Mouse (Mus musculus): ENCODE measurements around the gene Gpc5.

Gpc5 gene

DNA sequence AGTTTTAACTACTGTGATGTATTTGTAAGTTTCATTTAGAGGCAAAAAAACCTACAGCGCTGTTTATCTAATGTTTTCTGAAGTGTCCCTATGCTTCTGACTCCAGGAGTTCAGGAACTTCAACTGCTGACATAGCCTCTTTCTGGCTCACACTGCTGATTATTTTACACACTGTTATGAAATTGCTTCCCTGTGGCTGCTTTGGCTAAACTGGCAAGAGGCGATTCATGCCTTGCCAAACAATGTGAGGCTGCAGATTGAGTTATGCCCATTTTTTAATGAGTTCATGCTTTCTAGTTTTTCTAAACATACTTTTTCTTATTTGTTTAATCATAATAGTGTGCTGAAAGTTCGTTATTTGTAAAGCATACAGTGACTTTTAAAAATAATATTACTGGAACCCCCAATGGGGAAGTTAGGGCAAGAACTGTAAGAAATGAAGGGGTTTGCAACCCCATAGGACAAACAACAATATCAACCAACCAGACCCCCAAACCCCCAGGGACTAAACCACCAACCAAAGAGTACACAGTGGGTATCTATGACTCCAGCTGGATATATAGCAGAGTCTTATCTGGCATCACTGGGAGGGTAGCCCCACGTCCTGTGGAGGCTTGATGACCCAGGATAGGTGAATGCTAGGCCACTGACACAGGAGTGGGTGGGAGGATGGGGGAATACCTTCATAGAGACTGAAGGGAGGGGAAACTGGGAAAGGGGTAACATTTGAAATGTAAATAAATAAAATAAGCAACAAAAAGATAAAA lies 454.7 kb downstream of the Gpc5 start:
- no peak for DNase-seq (ENCODE audit: low spot score in 2 of 2)

DNA sequence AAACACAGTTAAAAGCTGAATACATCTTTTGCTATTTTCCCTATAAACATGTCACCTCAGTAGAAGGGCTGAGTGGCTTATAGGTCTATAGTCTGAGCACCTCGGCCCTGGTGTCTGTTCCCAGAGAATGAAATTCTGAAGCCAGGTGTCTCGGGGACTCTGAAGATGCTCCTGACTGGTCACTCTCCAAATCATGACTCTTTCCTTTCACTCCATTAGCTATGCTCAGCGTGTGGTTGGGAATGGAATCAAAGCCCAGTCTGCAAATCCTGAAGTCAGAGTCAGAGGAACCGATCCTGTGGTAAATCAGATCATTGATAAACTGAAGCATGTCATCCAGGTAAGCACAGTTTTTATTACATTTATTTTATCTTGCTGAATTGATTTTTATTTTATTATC lies 460.0 kb downstream of the Gpc5 start:
- DNase-seq (ENCODE audit: low spot score in 2 of 2) = no peak

GRCm38 (mm10) chr14:115580466-115581255 lies 488.6 kb downstream of the Gpc5 start:
- DNase-seq (ENCODE audit: low spot score in 2 of 2) = no peak

DNA sequence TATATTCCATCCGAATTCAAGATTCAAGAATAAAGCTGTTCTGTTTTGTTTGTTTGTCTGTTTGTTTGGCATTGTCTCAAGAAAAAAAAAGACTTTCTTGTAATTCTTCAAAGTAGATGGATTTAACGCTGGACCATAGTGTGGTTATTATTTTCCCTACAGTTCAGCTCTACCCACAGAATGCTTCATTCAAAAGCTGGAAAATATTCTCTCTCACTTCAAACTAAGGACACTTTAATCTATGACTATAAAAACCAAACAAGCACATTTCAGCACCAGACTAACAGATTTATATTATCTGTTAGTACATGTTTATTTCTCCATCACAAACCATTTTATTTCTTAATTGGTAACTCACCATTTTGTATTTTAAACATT lies 489.2 kb downstream of the Gpc5 start:
- DNase-seq (ENCODE audit: low spot score in 2 of 2) = no peak

GRCm38 (mm10) chr14:115600259-115601029 lies 508.4 kb downstream of the Gpc5 start:
- no peak for DNase-seq (ENCODE audit: low spot score in 2 of 2)

DNA sequence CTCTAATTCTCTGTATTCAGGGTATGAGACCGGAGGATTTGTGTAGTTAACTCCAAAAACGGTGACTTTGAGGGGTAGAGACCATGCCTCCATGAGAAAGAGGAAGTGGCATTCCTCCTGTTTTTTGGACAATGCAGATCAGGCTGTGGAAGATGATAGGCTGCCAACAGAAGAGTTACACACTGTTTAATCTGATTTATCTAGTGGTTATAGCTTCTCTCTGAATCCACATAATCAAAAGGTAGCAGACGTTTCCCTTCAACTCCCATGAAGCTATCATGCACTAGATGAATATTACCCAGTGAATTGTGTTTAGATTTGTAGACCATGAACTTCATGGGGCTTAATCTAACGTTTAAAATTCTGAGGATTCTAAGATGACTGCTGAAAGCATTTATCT lies 522.1 kb downstream of the Gpc5 start:
- DNase-seq (ENCODE audit: low spot score in 2 of 2) = no peak

- DNase-seq (ENCODE audit: low spot score in 2 of 2) = no peak
Measured at GRCm38 (mm10) chr14:115616305-115616704, 524.3 kb downstream of the Gpc5 start.

DNA sequence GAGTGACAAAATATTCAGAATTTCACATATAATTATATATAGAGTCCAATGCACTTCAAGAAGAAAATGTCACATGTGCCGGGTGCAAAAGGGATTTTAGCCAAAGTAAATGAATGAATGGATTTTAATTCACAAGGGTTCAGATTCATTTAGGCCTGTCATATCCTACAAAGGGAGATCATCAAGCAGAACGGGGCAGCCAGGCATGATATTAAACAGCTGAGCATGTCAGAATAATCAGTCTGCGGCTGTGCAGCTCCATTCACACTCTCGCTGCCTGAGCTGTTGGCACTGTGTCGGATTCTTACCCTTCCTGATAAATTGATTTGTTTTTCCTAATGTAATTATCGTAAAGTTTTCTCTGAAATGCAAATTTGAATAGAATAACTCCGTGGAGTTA lies 524.8 kb downstream of the Gpc5 start:
- DNase-seq (ENCODE audit: low spot score in 2 of 2) = no peak

DNA sequence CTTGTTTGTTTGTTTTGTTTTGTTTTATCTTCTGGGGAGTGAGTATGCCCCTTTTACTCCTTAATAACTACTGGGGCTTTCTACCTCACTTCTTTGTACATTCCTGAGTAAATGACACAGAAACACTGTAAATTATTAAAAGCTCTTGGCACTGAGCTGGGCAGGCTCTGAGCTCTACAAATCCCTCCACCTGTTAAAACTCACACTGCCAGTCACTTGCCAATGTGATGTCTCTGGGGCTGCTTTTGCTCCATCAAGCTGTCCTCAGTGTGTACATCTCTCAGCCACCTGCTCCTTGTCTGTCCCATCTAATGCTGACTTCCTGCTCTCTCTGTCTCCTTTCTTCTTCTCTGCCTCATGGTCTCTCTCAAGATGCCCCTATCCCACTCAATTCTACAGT lies 528.5 kb downstream of the Gpc5 start:
- DNase-seq (ENCODE audit: low spot score in 2 of 2) = no peak

- no peak for DNase-seq (ENCODE audit: low spot score in 2 of 2)
Measured at GRCm38 (mm10) chr14:115631160-115631898, 539.3 kb downstream of the Gpc5 start.

- DNase-seq (ENCODE audit: low spot score in 2 of 2) = no peak
Measured at GRCm38 (mm10) chr14:115633311-115633710, 541.3 kb downstream of the Gpc5 start.

- DNase-seq (ENCODE audit: low spot score in 2 of 2) = no peak
Measured at GRCm38 (mm10) chr14:115679875-115680274, 587.9 kb downstream of the Gpc5 start.

- no peak for DNase-seq (ENCODE audit: low spot score in 2 of 2)
Measured at GRCm38 (mm10) chr14:115746013-115746412, 654.0 kb downstream of the Gpc5 start.

DNA sequence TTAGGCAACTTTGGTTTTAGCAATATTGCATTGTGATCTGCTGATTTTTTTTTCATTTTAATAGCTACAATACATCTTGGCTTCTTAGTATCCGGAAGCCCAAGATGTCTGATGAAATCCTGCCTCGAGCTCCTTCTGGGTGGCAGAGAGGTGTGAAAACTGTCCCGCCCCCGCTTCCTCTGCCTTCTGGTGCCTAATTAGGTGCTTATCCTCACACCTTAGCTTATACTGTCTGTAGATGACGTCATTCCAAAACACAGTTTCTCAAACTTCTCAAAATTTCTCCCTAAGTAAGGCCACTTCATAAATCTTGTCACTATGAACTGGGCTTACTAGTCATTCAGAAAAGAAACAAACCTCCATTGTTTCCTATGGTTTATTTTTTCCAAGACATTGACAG lies 668.2 kb downstream of the Gpc5 start:
- no peak for DNase-seq (ENCODE audit: low spot score in 2 of 2)

GRCm38 (mm10) chr14:115779382-115780177 lies 687.6 kb downstream of the Gpc5 start:
- DNase-seq (ENCODE audit: low spot score in 2 of 2) = no peak

DNA sequence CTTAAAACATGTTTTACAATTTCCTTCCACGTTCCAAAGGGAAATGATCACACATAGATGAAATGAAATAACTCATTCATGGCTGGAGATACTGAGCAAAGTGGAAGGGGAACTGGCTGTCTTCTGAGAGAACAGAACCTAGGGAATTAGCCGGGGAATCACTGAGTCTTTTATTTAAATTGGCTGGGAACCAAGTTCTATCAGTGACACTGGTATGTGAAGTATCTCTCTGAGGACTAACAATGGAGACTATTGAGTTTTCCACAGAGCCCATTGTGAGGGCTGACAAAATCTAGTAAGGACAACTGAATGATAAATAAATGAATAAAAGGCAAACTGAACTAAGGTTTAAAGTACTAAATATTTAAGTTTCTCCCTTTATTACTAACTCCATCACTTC lies 712.7 kb downstream of the Gpc5 start:
- no peak for DNase-seq (ENCODE audit: low spot score in 2 of 2)

DNA sequence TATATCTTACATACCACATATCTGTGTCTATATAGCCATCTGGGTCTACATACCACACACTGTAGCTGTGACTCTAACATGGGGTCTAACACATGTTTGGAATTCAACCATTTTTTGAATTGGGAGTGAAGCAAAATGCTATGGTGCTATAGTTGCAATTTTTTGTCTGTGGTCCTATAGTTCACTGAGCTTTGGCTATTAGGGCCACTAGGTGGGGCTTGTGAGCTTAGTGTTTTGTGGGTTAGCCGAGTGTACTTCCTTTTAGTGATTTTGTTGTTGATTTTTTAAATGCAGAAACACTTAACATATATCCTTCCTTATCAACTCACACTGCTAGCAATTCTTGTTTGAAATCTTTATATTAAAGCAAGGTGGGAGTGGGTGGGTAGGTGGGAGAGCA lies 727.0 kb downstream of the Gpc5 start:
- DNase-seq (ENCODE audit: low spot score in 2 of 2) = no peak

DNA sequence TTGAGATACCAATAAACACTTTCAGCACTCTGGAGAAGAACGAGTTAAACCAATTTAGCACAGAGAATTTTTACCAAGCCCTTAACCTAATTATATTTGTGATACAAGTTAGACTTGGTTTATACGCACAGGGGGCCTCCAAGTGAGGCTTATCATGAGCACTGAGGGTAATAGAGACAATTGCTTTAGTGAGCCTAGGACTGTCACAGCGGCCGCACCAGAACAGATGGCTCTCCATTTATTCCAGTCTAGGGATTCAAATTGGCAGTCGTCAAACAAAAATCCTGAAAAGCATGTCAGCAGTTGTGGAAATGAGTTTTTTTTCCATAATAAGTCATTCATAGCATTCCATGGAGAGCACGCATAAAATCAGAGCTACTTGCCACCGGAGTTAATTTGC lies 729.6 kb downstream of the Gpc5 start:
- no peak for DNase-seq (ENCODE audit: low spot score in 2 of 2)

- DNase-seq (ENCODE audit: low spot score in 2 of 2) = no peak
Measured at GRCm38 (mm10) chr14:115830485-115830884, 738.5 kb downstream of the Gpc5 start.

DNA sequence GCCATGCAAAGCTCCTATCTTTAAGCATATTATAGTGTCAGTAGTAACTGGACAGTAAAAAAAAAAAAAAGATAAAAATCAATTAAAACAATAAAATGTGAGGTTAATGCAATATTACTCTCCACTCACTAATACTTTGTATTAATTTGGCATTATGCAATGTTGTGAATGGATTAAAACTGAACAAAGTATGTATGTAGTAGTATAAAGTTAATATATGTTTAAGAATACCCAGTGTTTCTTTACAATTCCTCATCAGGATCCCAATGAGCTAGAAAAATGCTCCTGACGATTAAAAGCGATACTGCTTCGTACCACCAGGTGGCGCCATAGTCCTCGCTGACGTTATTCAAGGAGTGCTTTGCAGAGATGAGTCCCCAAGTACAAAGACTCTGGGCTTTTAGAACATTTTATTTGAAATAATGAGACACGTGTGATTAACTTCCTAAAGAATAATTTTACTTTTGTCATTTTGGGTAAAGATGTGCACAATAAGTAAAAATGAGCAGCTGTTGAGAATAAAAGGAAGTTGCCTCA lies 739.3 kb downstream of the Gpc5 start:
- DNase-seq (ENCODE audit: low spot score in 2 of 2) = peak; percentile 66 to 77
